8 mouse cellular contexts compared by ENCODE assay signal in genomic region chr13:54686139-54687053, GRCm38 (mm10). TPM values are rescaled to one million over a fixed set of nuclear protein-coding genes. Genes with fewer than 3 reads are reported as not detected.
DNase-seq lines count a peak whose midpoint lies in the region; ATAC-seq lines count a peak whose summit lies in the region.

No protein-coding gene starts in this region.

- peak; percentile 62 for DNase-seq in cerebellum, adult 9-11 months
- no peak for DNase-seq in cerebellum, adult 11 months
- DNase-seq in thymus, postnatal 25 days, result peak; percentile 17
- DNase-seq in thymus, postnatal 36 days, result no peak
- DNase-seq in naive thymus-derived CD4-positive, alpha-beta T cell, adult 2 months (ENCODE audit: low read depth), result peak; percentile 30
- no peak for DNase-seq in adrenal gland, postnatal 36 days

- H3K36me3 ChIP-seq in intestine, embryonic 15.5 days, result peaks cover 30% of the 10 kb centered on the region

- ATAC-seq in intestine, embryonic 15.5 days, result no peak
- ATAC-seq in inflammation-experienced regulatory T-cells, adult 6 months, result no peak

- peak overlapping the region; percentile 77 for H3K4me2 ChIP-seq in intestine, embryonic 15.5 days (replicated peaks)

- no peaks in the 10 kb centered on the region for H3K27me3 ChIP-seq in intestine, embryonic 15.5 days (replicated peaks)

- peaks cover 39% of the 10 kb centered on the region for H3K4me1 ChIP-seq in intestine, embryonic 15.5 days (replicated peaks)

- H3K4me3 ChIP-seq in intestine, embryonic 15.5 days (replicated peaks), result peak overlapping the region; percentile 89

- peak overlapping the region; percentile 92 for H3K27ac ChIP-seq in intestine, embryonic 15.5 days

- H3K9ac ChIP-seq in intestine, embryonic 15.5 days, result peak overlapping the region; percentile 92

- WGBS in intestine, embryonic 15.5 days, result 6% methylated on average over 19 of the region's 19 CpGs

- no peaks in the 10 kb centered on the region for H3K9me3 ChIP-seq in intestine, embryonic 15.5 days

RNA-seq across cellular contexts. Expression of gene Rnf44, which starts 7.3 kb away (rescaled TPM):
- polyA plus RNA-seq in intestine, embryonic 15.5 days (2015; fragmentation: Nextera tagmentation; extraction: Ambion mirVana), result 77.9 and 78.3 TPM in 2 replicates
- polyA plus RNA-seq in inflammation-experienced regulatory T-cells, adult 6 months (2017; shearing (Covaris generic)), result 10 to 100 TPM; 24.3 to 29.6 (median 28.6) TPM
- total RNA-seq in adrenal gland, postnatal 36 days (2021), result 100 to 1,000 TPM; 107 to 120 TPM

RNA-seq across cellular contexts. Expression of gene Cdhr2, which starts 14.9 kb away (rescaled TPM):
- 32.2 and 37.2 TPM in 2 replicates for polyA plus RNA-seq in intestine, embryonic 15.5 days (2015; fragmentation: Nextera tagmentation; extraction: Ambion mirVana)
- not detected for polyA plus RNA-seq in inflammation-experienced regulatory T-cells, adult 6 months (2017; shearing (Covaris generic))
- total RNA-seq in adrenal gland, postnatal 36 days (2021), result not detected

Comparison
In these comparisons a context has a peak if more than half of its experiments do, and no peak if none do; other contexts are left out.
1. DNase-seq: peak in cerebellum, adult 9-11 months (single experiment), thymus, postnatal 25 days (single experiment) and naive thymus-derived CD4-positive, alpha-beta T cell, adult 2 months (single experiment); none in cerebellum, adult 11 months (single experiment), thymus, postnatal 36 days (0 of 2) and adrenal gland, postnatal 36 days (0 of 2).
2. RNA of gene Cdhr2, which starts 14.9 kb away (polyA plus RNA-seq): 32.2 to 37.2 TPM in intestine, embryonic 15.5 days; not detected in inflammation-experienced regulatory T-cells, adult 6 months; every median in the first group is over 10 times any median in the second.